Mouse (Mus musculus) testis, postnatal 10 days (tissue): ENCODE measurements around the gene 4930404N11Rik.

Experiments used
- DNase-seq: peaks from one replicate; pipeline ENCODE4 v3.0.0; 2021; ENCODE audit warnings: low spot score

Gene 4930404N11Rik

GRCm38 (mm10) chr10:81379809-81380378, 14.3 kb upstream of the 4930404N11Rik start:
- no peak for DNase-seq

GRCm38 (mm10) chr10:81379183-81379553, 13.6 kb upstream of the 4930404N11Rik start:
- no peak for DNase-seq

- DNase-seq: peak; percentile 100
Measured at GRCm38 (mm10) chr10:81378553-81379182, 13.1 kb upstream of the 4930404N11Rik start.

- no peak for DNase-seq
Measured at GRCm38 (mm10) chr10:81377793-81378552, 12.4 kb upstream of the 4930404N11Rik start, which contains the start of gene Fzr1. Gene Fzr1 (minus strand): TSS chr10:81378516.

- no peak for DNase-seq
Measured at GRCm38 (mm10) chr10:81377362-81377664, 11.7 kb upstream of the 4930404N11Rik start.

GRCm38 (mm10) chr10:81376561-81377361, 11.1 kb upstream of the 4930404N11Rik start:
- no peak for DNase-seq

GRCm38 (mm10) chr10:81375322-81375721, 9.7 kb upstream of the 4930404N11Rik start:
- no peak for DNase-seq

- DNase-seq: no peak
Measured at GRCm38 (mm10) chr10:81367207-81367495, 1.5 kb upstream of the 4930404N11Rik start.

GRCm38 (mm10) chr10:81366477-81367206, 1.0 kb upstream of the 4930404N11Rik start:
- DNase-seq: no peak

GRCm38 (mm10) chr10:81365073-81365472, 543 bp downstream of the 4930404N11Rik start:
- DNase-seq: no peak

- DNase-seq: peak; percentile 63
Measured at GRCm38 (mm10) chr10:81364666-81365065, 950 bp downstream of the 4930404N11Rik start.

- peak; percentile 58 for DNase-seq
Measured at GRCm38 (mm10) chr10:81363436-81364346, 1.9 kb downstream of the 4930404N11Rik start.

GRCm38 (mm10) chr10:81362336-81362949, 3.2 kb downstream of the 4930404N11Rik start:
- no peak for DNase-seq

- no peak for DNase-seq
Measured at GRCm38 (mm10) chr10:81360721-81361120, 4.9 kb downstream of the 4930404N11Rik start.

- no peak for DNase-seq
Measured at GRCm38 (mm10) chr10:81358841-81359240, 6.8 kb downstream of the 4930404N11Rik start.

GRCm38 (mm10) chr10:81358209-81358608, 7.4 kb downstream of the 4930404N11Rik start:
- no peak for DNase-seq

- peak; percentile 96 for DNase-seq
Measured at GRCm38 (mm10) chr10:81356991-81357844, 8.4 kb downstream of the 4930404N11Rik start, which contains the start of gene Mfsd12. Gene Mfsd12 (plus strand): TSS chr10:81357491.

GRCm38 (mm10) chr10:81356352-81356990, 9.1 kb downstream of the 4930404N11Rik start:
- DNase-seq: no peak

GRCm38 (mm10) chr10:81355533-81355932, 10.1 kb downstream of the 4930404N11Rik start:
- no peak for DNase-seq
